Mouse (Mus musculus) bone marrow macrophage, adult 2 months (primary cell): Measurements from ENCODE around the gene Slc44a3. TPM values are rescaled to one million over a fixed set of nuclear protein-coding genes. Genes with fewer than 3 reads are reported as not detected.

Experiments used
- H3K27ac ChIP-seq: 2 replicates; pipeline ENCODE4 v1.5.1; 2012; ENCODE audit warnings: low read depth, low read length; ENCODE audit not compliant: insufficient read depth
- H3K4me1 ChIP-seq: 2 replicates; pipeline ENCODE4 v1.6.1; 2012; ENCODE audit warnings: low read length; ENCODE audit not compliant: control insufficient read depth, insufficient read depth
- H3K4me3 ChIP-seq: 2 replicates; pipeline ENCODE4 v1.5.1; 2012; ENCODE audit warnings: mild to moderate bottlenecking, low read length, moderate library complexity; ENCODE audit not compliant: insufficient read depth
- CTCF ChIP-seq: IDR thresholded peaks from 2 replicates; pipeline ENCODE4 v1.5.1; 2012; ENCODE audit warnings: low read depth, mild to moderate bottlenecking, low read length, moderate library complexity
- POLR2A ChIP-seq: IDR thresholded peaks from 2 replicates; pipeline ENCODE4 v1.6.1; 2012; ENCODE audit warnings: mild to moderate bottlenecking, low read depth, low read length, borderline replicate concordance
- polyA plus RNA-seq: library from polyadenylated mRNA; stranded (reverse); fragments of >200 nt; gene quantifications from 2 replicates; pipeline ENCODE4 v1.2.4, GENCODE M21; 2012; ENCODE audit not compliant: missing spikeins, insufficient read depth, insufficient read length

Slc44a3 gene
- polyA plus RNA-seq, 1 experiment, result not detected

GRCm38 (mm10) chr3:121506756-121507155 is 25.4 kb downstream of the Slc44a3 start:
- no peak for TF ChIP-seq CTCF
- Histone ChIP-seq H3K4me1 (peaks cover 18% of the 10 kb centered on the region), H3K4me3 (no peak overlapping the region), H3K27ac (no peak overlapping the region)

- peaks cover 18% of the 10 kb centered on the region for H3K4me1 ChIP-seq
- no peak for TF ChIP-seq CTCF
- TF ChIP-seq POLR2A, result no peak
- no peak overlapping the region for H3K4me3 ChIP-seq
- H3K27ac ChIP-seq, result no peak overlapping the region
These were observed 26.0 kb downstream of the Slc44a3 start for GRCm38 (mm10) chr3:121506175-121506574.

GRCm38 (mm10) chr3:121504927-121505487 is 27.2 kb downstream of the Slc44a3 start:
- Histone ChIP-seq H3K4me3 (no peak overlapping the region), H3K27ac (no peak overlapping the region), H3K4me1 (peaks cover 17% of the 10 kb centered on the region)
- TF ChIP-seq POLR2A (no peak), CTCF (no peak)

DNA sequence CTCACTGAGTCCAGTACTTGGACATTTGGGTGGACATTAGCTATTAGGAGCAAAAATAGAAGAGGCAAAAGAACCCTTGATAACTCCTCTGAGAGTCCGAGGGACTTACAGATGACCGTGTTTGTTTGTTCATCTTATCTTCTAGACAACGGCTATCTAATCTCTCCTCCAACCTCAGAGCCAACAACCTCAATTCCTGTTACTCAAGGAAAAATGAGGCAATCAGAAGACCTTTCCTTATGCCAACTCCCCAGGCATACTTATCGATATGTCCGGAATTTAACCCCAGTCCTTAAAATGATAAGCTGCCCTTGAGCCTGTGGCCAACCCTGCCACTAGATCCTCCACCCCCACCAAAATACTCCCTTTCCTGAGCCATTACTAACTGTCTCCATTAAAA is 31.5 kb downstream of the Slc44a3 start:
- Histone ChIP-seq H3K4me3 (no peak overlapping the region), H3K4me1 (no peaks in the 10 kb centered on the region), H3K27ac (no peak overlapping the region)
- TF ChIP-seq CTCF (no peak), POLR2A (no peak)

GRCm38 (mm10) chr3:121500225-121500624 is 32.0 kb downstream of the Slc44a3 start:
- Histone ChIP-seq H3K27ac (no peak overlapping the region), H3K4me3 (no peak overlapping the region), H3K4me1 (no peaks in the 10 kb centered on the region)
- TF ChIP-seq POLR2A (no peak), CTCF (peak; percentile 69)

- H3K4me1 ChIP-seq, result peaks cover 8% of the 10 kb centered on the region
- no peak for TF ChIP-seq CTCF
- no peak for TF ChIP-seq POLR2A
- no peak overlapping the region for H3K27ac ChIP-seq
- H3K4me3 ChIP-seq, result no peak overlapping the region
These were observed 38.2 kb downstream of the Slc44a3 start for GRCm38 (mm10) chr3:121493997-121494421.

- peaks cover 8% of the 10 kb centered on the region for H3K4me1 ChIP-seq
- no peak overlapping the region for H3K27ac ChIP-seq
- no peak for TF ChIP-seq CTCF
- no peak for TF ChIP-seq POLR2A
- no peak overlapping the region for H3K4me3 ChIP-seq
These were observed 40.2 kb downstream of the Slc44a3 start for GRCm38 (mm10) chr3:121492026-121492425.

DNA sequence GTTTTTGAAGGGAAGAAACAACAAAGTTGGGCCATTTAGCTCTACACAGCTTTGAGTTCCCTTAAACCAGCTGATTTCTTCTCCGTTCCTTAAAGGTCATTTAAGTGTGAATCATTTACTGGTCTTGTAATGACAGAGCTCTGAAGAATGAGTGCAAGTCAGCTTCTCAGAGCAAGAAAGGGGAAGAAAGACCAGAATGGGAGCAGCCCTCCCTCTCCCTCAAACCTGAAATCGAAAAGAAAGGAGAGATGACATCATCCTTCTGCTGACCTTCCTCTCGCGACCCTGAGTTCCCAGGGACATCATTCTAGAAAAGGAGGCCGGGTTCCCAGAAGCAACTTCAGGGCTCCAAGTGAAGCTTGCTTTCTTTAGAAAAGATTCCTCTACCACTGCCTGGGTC is 41.3 kb downstream of the Slc44a3 start:
- Histone ChIP-seq H3K4me1 (peaks cover 8% of the 10 kb centered on the region), H3K4me3 (no peak overlapping the region), H3K27ac (no peak overlapping the region)
- TF ChIP-seq POLR2A, result no peak

GRCm38 (mm10) chr3:121489462-121490118 is 42.6 kb downstream of the Slc44a3 start:
- TF ChIP-seq POLR2A (no peak), CTCF (no peak)
- Histone ChIP-seq H3K4me1 (peaks cover 8% of the 10 kb centered on the region), H3K27ac (no peak overlapping the region), H3K4me3 (no peak overlapping the region)

DNA sequence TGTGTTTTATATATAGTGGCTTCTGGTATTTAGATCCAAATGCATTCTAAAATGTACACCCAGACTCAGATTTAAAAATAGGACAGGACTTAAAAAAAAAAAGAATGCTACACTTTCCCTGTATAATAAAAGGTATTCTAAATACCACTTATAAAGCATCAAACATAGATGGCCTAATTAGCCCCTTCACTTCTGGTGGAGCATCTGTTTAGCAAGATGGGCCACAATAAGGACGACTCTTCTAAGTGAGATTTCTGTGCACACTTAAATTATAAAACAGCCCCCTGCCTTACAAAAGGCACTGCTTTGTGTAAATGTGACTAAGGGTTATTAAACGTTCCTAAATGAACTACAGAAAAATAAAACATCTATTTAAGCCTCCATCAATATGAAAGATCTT is 47.0 kb downstream of the Slc44a3 start:
- Histone ChIP-seq H3K4me1 (peaks cover 3% of the 10 kb centered on the region; the same call in 1 of the 2 replicates), H3K4me3 (no peak overlapping the region), H3K27ac (no peak overlapping the region)
- TF ChIP-seq CTCF (no peak), POLR2A (no peak)
